ENCODE assay signal across 16 mouse cellular contexts in genomic region chr6:34187273-34187863, GRCm38 (mm10). TPM values are rescaled to one million over a fixed set of nuclear protein-coding genes. Genes with fewer than 3 reads are reported as not detected.
DNase-seq lines count a peak whose midpoint lies in the region; ATAC-seq and TF ChIP-seq lines count a peak whose summit lies in the region.
"Had no signal": no experiment of that assay in that cellular context is flagged by ENCODE, and none has a peak within 500 bp of the region (broad histone marks: within the 10 kb centered on the region; RNA-seq: fewer than 3 reads in every experiment).

No protein-coding gene starts in this region.

- TF ChIP-seq POLR2A in myocyte (IDR thresholded peaks at IDR 0.05; ENCODE audit: insufficient read length, low read depth) = no peak

- no peak overlapping the region for H3ac ChIP-seq in myocyte (ENCODE audit: control insufficient read depth, insufficient read length)

- no peaks in the 10 kb centered on the region for H3K27me3 ChIP-seq in forebrain, postnatal 0 days (ENCODE audit: insufficient read depth, low read length)
- no peaks in the 10 kb centered on the region for H3K27me3 ChIP-seq in forebrain, embryonic 14.5 days (replicated peaks; ENCODE audit: control insufficient read depth, insufficient read depth, low read length)
- H3K27me3 ChIP-seq in neural tube, embryonic 13.5 days = no peaks in the 10 kb centered on the region
- H3K27me3 ChIP-seq in neural tube, embryonic 15.5 days (replicated peaks) = no peaks in the 10 kb centered on the region
- no peaks in the 10 kb centered on the region for H3K27me3 ChIP-seq in hindbrain, embryonic 14.5 days (ENCODE audit: control insufficient read depth, insufficient read depth, low read length)
- no peaks in the 10 kb centered on the region for H3K27me3 ChIP-seq in myocyte (ENCODE audit: control insufficient read depth, insufficient read depth, insufficient read length)
- H3K27me3 ChIP-seq: heart, embryonic 15.5 days had no signal

- H3K9ac ChIP-seq in forebrain, postnatal 0 days = no peak overlapping the region
- H3K9ac ChIP-seq in forebrain, embryonic 14.5 days (ENCODE audit: low read length) = no peak overlapping the region
- no peak overlapping the region for H3K9ac ChIP-seq in neural tube, embryonic 13.5 days
- no peak overlapping the region for H3K9ac ChIP-seq in neural tube, embryonic 15.5 days (replicated peaks)
- H3K9ac ChIP-seq in hindbrain, embryonic 14.5 days = no peak overlapping the region
- H3K9ac ChIP-seq: heart, embryonic 15.5 days had no signal

- no peak overlapping the region for H3K4me3 ChIP-seq in forebrain, postnatal 0 days (ENCODE audit: low read depth, low read length)
- H3K4me3 ChIP-seq in forebrain, embryonic 14.5 days (ENCODE audit: low read depth, low read length) = no peak overlapping the region
- no peak overlapping the region for H3K4me3 ChIP-seq in neural tube, embryonic 13.5 days
- no peak overlapping the region for H3K4me3 ChIP-seq in neural tube, embryonic 15.5 days (replicated peaks)
- no peak overlapping the region for H3K4me3 ChIP-seq in hindbrain, embryonic 14.5 days (replicated peaks; ENCODE audit: low read length)
- H3K4me3 ChIP-seq in myocyte = no peak overlapping the region
- H3K4me3 ChIP-seq: embryonic facial prominence, embryonic 10.5 days; gastrocnemius, adult 2 months; heart, embryonic 15.5 days had no signal

- no peak for DNase-seq in forebrain, postnatal 0 days
- DNase-seq in forebrain, embryonic 14.5 days (ENCODE audit: low spot score) = no peak
- no peak for DNase-seq in hindbrain, embryonic 14.5 days (ENCODE audit: low spot score)
- no peak for DNase-seq in left cerebral cortex, adult 18-20 months (ENCODE audit: low spot score in 2 of 2)
- no peak for DNase-seq in left cerebral cortex, adult 8-10 months (ENCODE audit: low spot score in 2 of 2)
- DNase-seq: cerebellum, adult 8-10 months; kidney, adult 18-20 months; thymus, postnatal 25 days had no signal

- no peaks in the 10 kb centered on the region for H3K4me1 ChIP-seq in forebrain, postnatal 0 days (ENCODE audit: insufficient read depth)
- H3K4me1 ChIP-seq in forebrain, embryonic 14.5 days (ENCODE audit: control insufficient read depth, insufficient read depth, low read length) = no peaks in the 10 kb centered on the region
- H3K4me1 ChIP-seq in neural tube, embryonic 13.5 days (replicated peaks) = no peaks in the 10 kb centered on the region
- no peaks in the 10 kb centered on the region for H3K4me1 ChIP-seq in neural tube, embryonic 15.5 days
- no peaks in the 10 kb centered on the region for H3K4me1 ChIP-seq in hindbrain, embryonic 14.5 days (replicated peaks; ENCODE audit: control insufficient read depth, insufficient read depth, low read length)
- H3K4me1 ChIP-seq: embryonic facial prominence, embryonic 10.5 days; heart, embryonic 15.5 days had no signal

- 21% methylated on average over 2 of the region's 2 CpGs for WGBS in forebrain, postnatal 0 days
- WGBS in forebrain, embryonic 14.5 days = 21% methylated on average over 2 of the region's 2 CpGs
- 18% methylated on average over 2 of the region's 2 CpGs for WGBS in neural tube, embryonic 13.5 days
- 17% methylated on average over 2 of the region's 2 CpGs for WGBS in neural tube, embryonic 15.5 days
- 13% methylated on average over 2 of the region's 2 CpGs for WGBS in hindbrain, embryonic 14.5 days

- no peaks in the 10 kb centered on the region for H3K9me3 ChIP-seq in forebrain, postnatal 0 days (ENCODE audit: low read length)
- H3K9me3 ChIP-seq in forebrain, embryonic 14.5 days (replicated peaks; ENCODE audit: control insufficient read depth, low read length) = no peaks in the 10 kb centered on the region
- no peaks in the 10 kb centered on the region for H3K9me3 ChIP-seq in neural tube, embryonic 13.5 days
- H3K9me3 ChIP-seq in neural tube, embryonic 15.5 days (replicated peaks) = no peaks in the 10 kb centered on the region
- H3K9me3 ChIP-seq in hindbrain, embryonic 14.5 days (ENCODE audit: control insufficient read depth, low read length) = no peaks in the 10 kb centered on the region
- H3K9me3 ChIP-seq: heart, embryonic 15.5 days had no signal

- ATAC-seq in forebrain, postnatal 0 days = peak; percentile 23; the same call in 1 of the 2 replicates
- no peak for ATAC-seq in forebrain, embryonic 14.5 days
- ATAC-seq in neural tube, embryonic 13.5 days (ENCODE audit: low read depth) = 0 out of 2 replicates have a peak, but pooled peaks have one; percentile 15
- ATAC-seq in neural tube, embryonic 15.5 days (ENCODE audit: low FRiP score) = no peak
- ATAC-seq in hindbrain, embryonic 14.5 days (ENCODE audit: low FRiP score) = peak; percentile 51; the same call in 1 of the 2 replicates
- ATAC-seq: CD4-positive, CD25-positive, alpha-beta regulatory T cell, adult 4 months; inflammation-experienced regulatory T-cells, adult 6 months had no signal

- H3K4me2 ChIP-seq in forebrain, postnatal 0 days (ENCODE audit: low read depth) = no peak overlapping the region
- no peak overlapping the region for H3K4me2 ChIP-seq in forebrain, embryonic 14.5 days (ENCODE audit: low read length)
- no peak overlapping the region for H3K4me2 ChIP-seq in neural tube, embryonic 13.5 days
- no peak overlapping the region for H3K4me2 ChIP-seq in neural tube, embryonic 15.5 days
- no peak overlapping the region for H3K4me2 ChIP-seq in hindbrain, embryonic 14.5 days (replicated peaks)
- H3K4me2 ChIP-seq in myocyte (ENCODE audit: low read depth) = no peak overlapping the region
- H3K4me2 ChIP-seq: heart, embryonic 15.5 days had no signal

- H3K36me3 ChIP-seq in forebrain, postnatal 0 days (ENCODE audit: insufficient read depth) = no peaks in the 10 kb centered on the region
- H3K36me3 ChIP-seq in forebrain, embryonic 14.5 days (ENCODE audit: control insufficient read depth, insufficient read depth, low read length) = no peaks in the 10 kb centered on the region
- H3K36me3 ChIP-seq in neural tube, embryonic 13.5 days = no peaks in the 10 kb centered on the region
- H3K36me3 ChIP-seq in neural tube, embryonic 15.5 days = no peaks in the 10 kb centered on the region
- no peaks in the 10 kb centered on the region for H3K36me3 ChIP-seq in hindbrain, embryonic 14.5 days (replicated peaks; ENCODE audit: control insufficient read depth, insufficient read depth)
- H3K36me3 ChIP-seq in myocyte (ENCODE audit: control insufficient read depth, insufficient read depth) = no peaks in the 10 kb centered on the region
- H3K36me3 ChIP-seq: embryonic facial prominence, embryonic 10.5 days; heart, embryonic 15.5 days had no signal

- no peaks in the 10 kb centered on the region for H3K79me2 ChIP-seq in myocyte (ENCODE audit: control insufficient read depth, insufficient read depth)

- no peak for TF ChIP-seq CTCF in forebrain, postnatal 0 days (IDR thresholded peaks at IDR 0.05; ENCODE audit: low read depth)

- H3K27ac ChIP-seq in forebrain, postnatal 0 days (ENCODE audit: low read depth, low read length) = no peak overlapping the region
- H3K27ac ChIP-seq in forebrain, embryonic 14.5 days (ENCODE audit: low read depth, low read length) = no peak overlapping the region
- no peak overlapping the region for H3K27ac ChIP-seq in neural tube, embryonic 13.5 days (replicated peaks)
- no peak overlapping the region for H3K27ac ChIP-seq in neural tube, embryonic 15.5 days (replicated peaks)
- no peak overlapping the region for H3K27ac ChIP-seq in hindbrain, embryonic 14.5 days
- H3K27ac ChIP-seq: embryonic facial prominence, embryonic 10.5 days; gastrocnemius, adult 2 months; heart, embryonic 15.5 days had no signal

TF ChIP-seq in myocyte, 11 proteins besides CTCF, POLR2A, EP300 and RAD21:
- TF ChIP-seq CEBPB (IDR thresholded peaks at IDR 0.05; ENCODE audit: insufficient read depth, poor library complexity, severe bottlenecking) = peak; percentile 78
- TF ChIP-seq USF1 (IDR thresholded peaks at IDR 0.05; ENCODE audit: low read depth) = no peak

RNA-seq across cellular contexts. Expression of gene Slc35b4, which starts 10.5 kb away (rescaled TPM):
- total RNA-seq in forebrain, postnatal 0 days (2014; rRNA removed) = 24.0 and 26.2 TPM in 2 replicates
- polyA plus RNA-seq in forebrain, postnatal 0 days (2015; fragmentation: Nextera tagmentation; extraction: Ambion mirVana) = 23.8 and 34.7 TPM in 2 replicates
- 43.8 and 50.8 TPM in 2 replicates for polyA plus RNA-seq in forebrain, embryonic 14.5 days (2014; fragmentation: Nextera tagmentation; extraction: Ambion mirVana)
- polyA plus RNA-seq in neural tube, embryonic 13.5 days (2015; fragmentation: Nextera tagmentation; extraction: Ambion mirVana) = 34.1 and 37.8 TPM in 2 replicates
- polyA plus RNA-seq in neural tube, embryonic 15.5 days (2015; fragmentation: Nextera tagmentation; extraction: Ambion mirVana) = 39.4 and 47.8 TPM in 2 replicates
- polyA plus RNA-seq in hindbrain, embryonic 14.5 days (2014; fragmentation: Nextera tagmentation; extraction: Ambion mirVana) = 46.5 and 51.0 TPM in 2 replicates
- 18.3 TPM for polyA plus RNA-seq in myocyte (2012; fragmentation: generic; extraction: Trizol)
- 10 to 100 TPM; 67.9 to 71.3 TPM for total RNA-seq in left cerebral cortex, adult 18-20 months (2021)
- 10 to 100 TPM; 65.9 to 75.7 (median 71.9) TPM for total RNA-seq in left cerebral cortex, adult 8-10 months (2022)

Comparison
In these comparisons a context has a peak if more than half of its experiments do, and no peak if none do; other contexts are left out.
1. ATAC-seq: peak in forebrain, postnatal 0 days (single experiment), neural tube, embryonic 13.5 days (single experiment) and hindbrain, embryonic 14.5 days (single experiment); none in forebrain, embryonic 14.5 days (single experiment) and neural tube, embryonic 15.5 days (single experiment).